Mouse (Mus musculus): ENCODE measurements around the gene Traf4.
A peak's percentile ranks its signal among the peaks of the same experiment; 100 is the strongest.

The Traf4 gene

GRCm38 (mm10) chr11:78182961-78183844 is 17.8 kb upstream of the Traf4 start, which contains the start of gene Rpl23a:
Gene Rpl23a, minus strand, starts transcription at chr11:78183584.
- peak; percentile 90 for DNase-seq (ENCODE audit: inconsistent ontology term)

GRCm38 (mm10) chr11:78182450-78182849 is 17.1 kb upstream of the Traf4 start:
- DNase-seq (ENCODE audit: inconsistent ontology term), result no peak

- DNase-seq (ENCODE audit: inconsistent ontology term), result no peak
Observed at GRCm38 (mm10) chr11:78181830-78182357, 16.5 kb upstream of the Traf4 start.

DNA sequence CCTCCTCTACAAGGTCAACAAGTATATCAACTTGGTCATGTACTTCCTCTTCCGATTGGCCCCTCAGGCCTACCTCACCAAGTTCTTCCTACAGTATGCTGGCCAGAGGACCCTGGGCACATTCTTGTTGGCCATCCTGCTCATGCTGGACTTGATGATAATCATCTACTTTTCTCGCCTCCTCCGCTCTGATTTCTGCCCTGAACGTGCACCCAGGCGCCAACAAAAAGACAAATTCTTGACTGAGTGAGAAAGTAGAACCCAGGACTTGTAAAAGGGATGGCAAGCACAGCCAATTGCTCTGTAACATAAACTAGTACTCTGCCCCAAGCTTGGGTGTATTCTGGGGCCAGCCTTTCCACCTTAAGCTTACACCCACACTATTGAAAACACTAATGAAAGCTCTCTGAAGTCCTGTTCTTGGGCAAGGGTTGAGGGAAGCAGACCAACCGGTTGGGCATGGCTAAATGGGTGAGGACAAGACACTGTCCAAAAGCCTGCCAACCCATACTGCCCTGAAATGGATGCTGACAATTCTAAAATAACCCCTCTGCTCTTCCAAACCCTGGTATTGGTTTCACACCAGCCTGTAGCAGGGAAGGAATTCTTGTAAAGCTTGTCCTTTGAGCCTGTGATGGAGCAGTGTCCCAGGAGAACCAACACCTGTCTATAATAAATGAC is 14.8 kb upstream of the Traf4 start:
- no peak for DNase-seq (ENCODE audit: inconsistent ontology term)

DNA sequence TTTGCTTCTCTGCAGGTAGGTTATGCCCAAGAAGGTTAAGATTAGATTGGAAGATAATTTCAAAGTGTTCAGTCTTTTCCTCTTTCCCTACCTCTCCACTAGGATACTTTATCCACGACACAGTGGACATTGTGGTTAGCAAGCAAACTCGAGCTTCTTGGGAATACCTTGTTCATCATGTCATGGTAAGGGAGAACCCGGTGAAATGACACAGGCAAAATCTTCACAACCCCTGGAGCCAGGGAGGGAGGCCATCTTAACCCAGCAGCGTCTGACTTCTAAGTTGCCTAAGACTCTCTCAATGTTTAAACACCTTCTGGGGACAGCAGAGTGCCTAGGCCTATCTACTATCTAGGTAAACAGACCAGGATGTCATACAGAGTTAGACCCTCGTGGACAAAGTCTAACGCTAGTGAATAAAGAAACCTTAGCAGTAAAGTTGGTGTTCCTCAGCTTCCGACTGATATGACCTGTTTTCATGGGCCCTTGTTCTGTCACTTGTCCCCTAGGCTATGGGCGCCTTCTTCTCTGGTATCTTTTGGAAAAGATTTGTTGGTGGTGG is 14.1 kb upstream of the Traf4 start:
- DNase-seq (ENCODE audit: inconsistent ontology term), result no peak

GRCm38 (mm10) chr11:78178859-78179437 is 13.6 kb upstream of the Traf4 start:
- peak; percentile 73 for DNase-seq (ENCODE audit: inconsistent ontology term)

DNA sequence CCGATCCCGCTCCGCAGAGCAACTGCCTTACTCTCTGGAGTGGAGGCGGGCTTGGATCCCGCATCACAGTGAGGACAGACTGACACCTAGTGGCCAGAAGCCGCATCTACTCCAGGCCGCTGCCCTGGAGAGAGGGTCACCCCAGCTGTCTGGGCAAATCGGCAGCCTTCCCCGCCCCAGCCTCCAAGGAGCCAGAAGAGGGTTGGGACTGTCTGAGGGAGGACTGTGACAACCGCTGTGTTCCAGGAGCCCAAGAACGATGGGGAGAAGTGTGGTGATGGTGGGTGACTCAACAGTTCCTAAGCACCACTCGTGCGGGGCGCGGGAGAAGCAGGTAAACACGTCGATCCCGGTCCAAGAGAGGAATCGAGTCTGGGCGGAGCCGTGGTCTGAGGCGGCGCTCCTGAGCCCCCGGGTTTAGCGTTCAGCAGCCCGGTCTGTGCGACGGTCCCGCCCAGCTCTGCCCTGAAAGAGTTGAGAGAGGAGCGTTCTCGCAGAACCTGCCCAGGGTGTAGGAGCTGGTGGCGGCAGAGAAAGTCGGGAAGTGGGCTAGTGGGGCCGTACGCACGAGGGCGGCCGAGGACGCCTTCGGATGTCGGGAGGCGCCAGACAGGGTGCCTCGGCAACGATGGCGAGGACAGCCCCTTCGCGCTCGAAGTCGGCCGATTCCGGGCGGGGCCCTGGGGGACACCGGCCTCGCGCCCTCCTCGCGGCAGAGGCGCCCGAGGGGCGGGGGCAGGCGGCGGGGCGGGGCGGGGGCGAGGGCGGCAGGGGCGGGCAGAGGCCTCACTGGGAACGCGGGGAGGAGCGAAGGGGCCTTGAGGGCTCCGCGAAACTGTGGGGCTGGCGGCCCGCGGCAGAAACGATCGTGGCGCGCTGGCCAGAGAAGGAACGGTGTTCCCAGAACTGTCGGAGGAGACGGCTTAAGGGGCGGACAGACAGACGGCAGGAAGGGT is 12.8 kb upstream of the Traf4 start:
- peak; percentile 97 for DNase-seq (ENCODE audit: inconsistent ontology term)

DNA sequence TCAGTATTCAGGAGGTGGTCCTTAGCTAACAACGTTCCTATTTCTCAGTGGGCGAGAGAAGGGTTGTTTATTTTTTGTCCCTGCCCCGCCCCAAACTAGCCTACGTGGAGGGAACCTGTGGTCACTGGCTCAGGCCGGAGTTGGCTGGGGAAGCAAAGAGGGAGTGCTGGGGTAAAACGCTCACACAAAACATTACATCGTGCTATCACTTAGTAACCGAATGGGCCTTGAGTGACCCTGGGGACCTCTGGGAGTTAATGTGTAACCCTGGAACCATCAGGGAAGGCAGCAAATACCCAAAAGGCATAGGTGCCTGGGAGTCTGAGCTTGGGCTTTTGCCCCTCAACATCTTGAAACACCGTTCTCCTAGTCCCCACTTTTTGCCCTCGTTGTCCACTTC is 12.0 kb upstream of the Traf4 start:
- peak; percentile 70 for DNase-seq (ENCODE audit: inconsistent ontology term)

- no peak for DNase-seq (ENCODE audit: inconsistent ontology term)
Observed at GRCm38 (mm10) chr11:78176905-78177331, 11.5 kb upstream of the Traf4 start.

- peak; percentile 96 for DNase-seq (ENCODE audit: inconsistent ontology term)
Observed at GRCm38 (mm10) chr11:78176402-78176862, 11.0 kb upstream of the Traf4 start, which contains the start of the genes Nek8 and Tlcd1. Gene Nek8, minus strand, starts transcription at chr11:78176675. Gene Tlcd1, plus strand, starts transcription at chr11:78176711.

DNA sequence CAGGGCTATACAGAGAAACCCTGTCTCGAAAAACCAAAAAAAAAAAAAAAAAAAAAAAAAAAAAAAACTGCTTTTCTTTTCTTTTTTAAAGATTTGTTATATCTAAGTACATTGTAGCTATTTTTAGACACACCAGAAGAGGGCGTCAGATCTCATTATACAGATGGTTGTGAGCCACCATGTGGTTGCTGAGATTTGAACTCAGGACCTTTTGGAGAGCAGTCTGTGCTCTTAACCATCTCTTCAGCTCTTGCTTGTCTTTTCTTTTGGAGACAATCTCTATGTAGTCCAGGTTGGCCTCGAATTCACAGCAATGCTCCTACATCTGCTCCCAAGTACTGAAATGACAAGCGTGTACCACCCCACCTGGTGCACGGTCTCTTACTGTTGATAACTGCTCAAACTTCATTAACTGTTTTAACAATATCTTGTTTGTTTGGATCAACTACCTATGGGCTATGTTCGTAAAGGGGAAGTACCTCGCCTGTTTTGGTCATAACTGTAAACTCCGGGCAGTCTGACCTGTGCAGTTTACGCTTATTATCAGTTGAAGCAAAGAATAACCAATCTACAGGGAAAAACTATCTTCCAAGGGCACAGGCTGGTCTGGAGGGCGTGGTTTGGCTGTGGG is 10.5 kb upstream of the Traf4 start:
- no peak for DNase-seq (ENCODE audit: inconsistent ontology term)

- DNase-seq (ENCODE audit: inconsistent ontology term), result no peak
Observed at GRCm38 (mm10) chr11:78174506-78174905, 9.1 kb upstream of the Traf4 start.

DNA sequence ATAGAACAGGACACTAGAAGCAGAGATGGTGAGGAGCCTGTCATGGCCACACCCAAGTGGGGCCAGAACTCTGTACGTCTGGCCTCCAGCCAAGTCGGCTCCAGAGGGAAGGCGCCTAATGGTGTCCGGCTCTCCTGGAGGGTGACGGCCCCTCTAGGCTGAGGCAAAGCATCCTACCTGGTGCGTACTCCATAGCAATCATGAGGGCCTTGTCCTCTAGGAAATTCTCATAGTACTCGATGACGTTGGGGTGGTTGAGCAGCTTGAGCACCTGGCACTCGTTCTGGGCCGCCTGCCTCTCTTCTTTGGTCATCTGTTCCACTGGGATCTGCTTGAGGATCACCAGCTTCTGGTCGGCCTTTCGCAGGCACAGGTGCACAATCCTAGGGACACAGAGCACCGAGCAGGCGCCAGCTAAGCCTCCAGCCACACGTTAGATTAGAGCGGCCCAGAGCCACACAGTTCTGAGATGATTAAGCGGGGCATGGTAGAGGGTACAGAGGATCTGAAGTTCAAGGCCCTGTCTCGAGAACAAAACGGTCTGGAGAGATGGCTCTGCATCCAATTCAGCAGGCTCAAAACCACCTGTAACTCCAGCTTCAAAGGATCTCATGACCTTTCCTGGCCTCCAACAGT is 7.5 kb upstream of the Traf4 start:
- no peak for DNase-seq (ENCODE audit: inconsistent ontology term)

- DNase-seq (ENCODE audit: inconsistent ontology term), result peak; percentile 20
Observed at GRCm38 (mm10) chr11:78172034-78172747, 6.8 kb upstream of the Traf4 start.

DNA sequence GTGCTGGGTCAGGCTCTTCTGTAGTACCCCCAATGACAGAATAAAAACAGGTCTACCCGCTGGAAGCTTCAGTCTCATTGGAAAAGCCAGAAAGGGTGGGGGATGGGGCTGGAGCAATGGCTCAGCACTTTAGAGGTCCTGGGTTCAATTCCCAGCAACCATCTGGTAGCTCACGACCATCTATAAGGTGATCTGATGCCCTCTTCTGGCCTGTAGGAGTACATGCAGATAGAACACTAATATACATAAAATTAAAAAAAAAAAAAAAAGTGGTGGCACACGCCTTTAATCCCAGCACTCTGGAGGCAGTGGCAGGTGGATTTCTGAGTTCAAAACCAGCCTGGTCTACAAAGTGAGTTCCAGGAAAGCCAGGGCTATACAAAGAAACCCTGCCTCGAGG is 5.9 kb upstream of the Traf4 start:
- DNase-seq (ENCODE audit: inconsistent ontology term), result no peak

GRCm38 (mm10) chr11:78170306-78170705 is 4.9 kb upstream of the Traf4 start:
- DNase-seq (ENCODE audit: inconsistent ontology term), result no peak

DNA sequence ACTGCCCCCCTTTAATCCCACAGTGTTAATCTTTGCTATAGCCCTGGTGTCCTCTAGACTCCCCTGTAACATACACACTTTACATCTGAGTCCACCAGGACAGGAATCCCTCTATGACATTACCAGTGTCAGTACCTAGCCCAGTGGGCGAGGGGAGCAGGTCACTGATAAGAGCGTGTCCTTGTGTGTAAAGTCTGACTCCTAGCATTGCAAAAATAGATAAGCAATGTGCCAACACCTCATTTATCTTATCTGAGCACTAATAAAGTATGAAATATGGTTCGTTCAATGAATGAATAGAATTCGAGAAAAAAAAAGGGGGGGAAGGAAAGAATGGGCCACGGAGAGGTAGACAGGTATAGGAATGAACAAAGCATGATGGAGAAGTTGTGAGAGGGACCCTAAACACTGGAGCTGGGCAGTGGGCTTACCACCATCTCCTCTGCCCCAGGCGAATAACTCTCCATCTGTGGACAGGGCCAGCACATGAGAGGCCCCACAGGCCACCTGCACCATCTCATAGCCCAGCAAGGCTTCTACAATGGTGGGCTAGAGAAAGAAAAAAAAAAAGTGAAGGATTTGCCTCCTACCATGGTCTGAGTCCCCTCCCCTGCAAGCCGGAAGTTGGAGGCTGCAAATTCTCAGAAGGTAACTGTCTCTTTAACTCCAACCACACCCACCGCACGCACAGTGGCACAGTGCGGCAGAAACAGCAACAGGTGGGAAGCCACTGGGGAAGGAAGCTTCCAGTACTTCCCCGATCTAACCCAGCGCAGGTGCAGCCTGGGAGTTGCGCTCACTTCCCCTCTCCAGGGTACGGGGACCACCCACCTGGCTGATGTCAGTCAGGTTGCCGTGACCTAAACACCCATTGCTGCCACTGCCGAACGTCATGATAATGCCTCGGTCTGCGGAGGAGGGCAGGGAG is 3.4 kb upstream of the Traf4 start:
- DNase-seq (ENCODE audit: inconsistent ontology term), result no peak

Data from Muller cell, postnatal 12 days (primary cell).